9 mouse cellular contexts compared by ENCODE assay signal in the genomic region with DNA sequence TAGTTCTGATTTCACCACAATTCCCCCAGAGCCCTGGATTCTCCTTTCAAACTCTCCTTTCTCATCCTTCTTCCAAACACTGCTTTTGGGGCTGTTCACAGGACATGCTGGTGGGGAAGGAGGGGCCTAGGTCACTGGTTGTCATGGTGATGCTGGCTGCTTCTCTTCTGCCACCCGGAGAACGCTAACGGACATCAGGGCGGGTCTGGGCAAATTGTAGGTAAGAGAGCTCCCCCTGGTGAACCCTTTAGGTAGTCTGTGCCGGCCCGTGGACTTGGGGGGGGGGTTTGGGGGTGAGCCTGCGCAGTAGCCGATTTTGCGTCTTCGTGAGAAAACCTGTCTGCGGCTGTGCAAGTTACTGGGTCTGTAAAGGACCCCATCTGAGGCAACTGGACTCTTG. TPM values are rescaled to one million over a fixed set of nuclear protein-coding genes. Genes with fewer than 3 reads are reported as not detected.
DNase-seq lines count a peak whose midpoint lies in the region; ATAC-seq and TF ChIP-seq lines count a peak whose summit lies in the region.
"Had no signal": no experiment of that assay in that cellular context is flagged by ENCODE, and none has a peak within 500 bp of the region (broad histone marks: within the 10 kb centered on the region; RNA-seq: fewer than 3 reads in every experiment).

No protein-coding gene starts in this region.

- no peak overlapping the region; the same call in 1 of the 2 replicates for H3K27ac ChIP-seq in hindbrain, postnatal 0 days

- no peaks in the 10 kb centered on the region for H3K36me3 ChIP-seq in hindbrain, postnatal 0 days (ENCODE audit: insufficient read depth, low read length)

- H3K4me1 ChIP-seq in hindbrain, postnatal 0 days (ENCODE audit: insufficient read depth, low read length), result no peaks in the 10 kb centered on the region

- peak overlapping the region; percentile 66 for H3K4me2 ChIP-seq in hindbrain, postnatal 0 days (ENCODE audit: low read depth, low read length)

- WGBS in hindbrain, postnatal 0 days, result 20% methylated on average over 11 of the region's 11 CpGs

- TF ChIP-seq CTCF in hindbrain, postnatal 0 days (IDR thresholded peaks at IDR 0.05; ENCODE audit: low read depth), result peak; percentile 62

- ATAC-seq in hindbrain, postnatal 0 days, result peak; percentile 62

- DNase-seq in T-cell, adult 2 months (ENCODE audit: low spot score), result peak; percentile 71
- DNase-seq in cerebellum, postnatal 36 days, result peak; percentile 64 to 68
- peak; percentile 10 to 47 for DNase-seq in gastrocnemius, adult 8-10 months (ENCODE audit: low spot score in 2 of 2)
- peak; percentile 84 for DNase-seq in hindbrain, postnatal 0 days (ENCODE audit: low spot score)
- DNase-seq in left cerebral cortex, adult 8-10 months (ENCODE audit: low spot score in 2 of 2), result peak; percentile 31 to 70
- DNase-seq in lung, postnatal 4 days, result peak; percentile 70 to 76
- DNase-seq in right cerebral cortex, adult 2 months (ENCODE audit: low spot score in 2 of 2), result peak; percentile 53 to 60
- DNase-seq in yolk sac, embryonic 10.5 days (ENCODE audit: low spot score), result peak; percentile 43

- H3K4me3 ChIP-seq in hindbrain, postnatal 0 days (ENCODE audit: low read length), result peak overlapping the region; percentile 53
- H3K4me3 ChIP-seq: myocyte had no signal

- H3K27me3 ChIP-seq in hindbrain, postnatal 0 days (ENCODE audit: insufficient read depth, low read length), result no peaks in the 10 kb centered on the region

- H3K9ac ChIP-seq in hindbrain, postnatal 0 days (replicated peaks; ENCODE audit: low read length), result peak overlapping the region; percentile 37; the same call in 1 of the 2 replicates

- no peaks in the 10 kb centered on the region for H3K9me3 ChIP-seq in hindbrain, postnatal 0 days (ENCODE audit: low read length)

RNA-seq across cellular contexts. Expression of gene Pim2, which starts 1.8 kb away (rescaled TPM):
- 1 to 10 TPM; 1.1 to 3.3 (median 1.7) TPM for total RNA-seq in gastrocnemius, adult 8-10 months (2022)
- total RNA-seq in hindbrain, postnatal 0 days (2014; rRNA removed), result 13.9 and 18.3 TPM in 2 replicates
- polyA plus RNA-seq in hindbrain, postnatal 0 days (2015; fragmentation: Nextera tagmentation; extraction: Ambion mirVana), result 20.8 and 22.3 TPM in 2 replicates
- total RNA-seq in left cerebral cortex, adult 8-10 months (2022), result 10 to 100 TPM; 45.5 to 49.9 (median 46.2) TPM

RNA-seq across cellular contexts. Expression of gene Slc35a2, which starts 4.0 kb away (rescaled TPM):
- total RNA-seq in gastrocnemius, adult 8-10 months (2022), result 10 to 100 TPM in 2 of 4 experiments, 1 to 10 TPM in 2; 8.5 to 11.3 (median 10.2) TPM
- total RNA-seq in hindbrain, postnatal 0 days (2014; rRNA removed), result 38.0 and 61.0 TPM in 2 replicates
- polyA plus RNA-seq in hindbrain, postnatal 0 days (2015; fragmentation: Nextera tagmentation; extraction: Ambion mirVana), result 43.7 and 46.2 TPM in 2 replicates
- 10 to 100 TPM; 28.2 to 47.5 (median 42.3) TPM for total RNA-seq in left cerebral cortex, adult 8-10 months (2022)

RNA-seq across cellular contexts. Expression of gene Pqbp1, which starts 19.2 kb away (rescaled TPM):
- total RNA-seq in gastrocnemius, adult 8-10 months (2022), result 10 to 100 TPM; 17.3 to 20.6 (median 19.3) TPM
- total RNA-seq in hindbrain, postnatal 0 days (2014; rRNA removed), result 83.8 and 100 TPM in 2 replicates
- polyA plus RNA-seq in hindbrain, postnatal 0 days (2015; fragmentation: Nextera tagmentation; extraction: Ambion mirVana), result 200 and 201 TPM in 2 replicates
- 10 to 100 TPM; 79.2 to 89.9 (median 84.2) TPM for total RNA-seq in left cerebral cortex, adult 8-10 months (2022)

RNA-seq across cellular contexts. Expression of gene Timm17b, which starts 19.3 kb away (rescaled TPM):
- 10 to 100 TPM; 47.8 to 58.6 (median 53.9) TPM for total RNA-seq in gastrocnemius, adult 8-10 months (2022)
- total RNA-seq in hindbrain, postnatal 0 days (2014; rRNA removed), result 37.3 and 47.4 TPM in 2 replicates
- 125 and 133 TPM in 2 replicates for polyA plus RNA-seq in hindbrain, postnatal 0 days (2015; fragmentation: Nextera tagmentation; extraction: Ambion mirVana)
- 10 to 100 TPM; 22.9 to 33.3 (median 29.3) TPM for total RNA-seq in left cerebral cortex, adult 8-10 months (2022)

RNA-seq across cellular contexts. Expression of gene Gm10491, which starts 27.8 kb away (rescaled TPM):
- not detected for total RNA-seq in gastrocnemius, adult 8-10 months (2022)
- total RNA-seq in hindbrain, postnatal 0 days (2014; rRNA removed), result not detected in 2 replicates
- polyA plus RNA-seq in hindbrain, postnatal 0 days (2015; fragmentation: Nextera tagmentation; extraction: Ambion mirVana), result not detected in 2 replicates
- not detected for total RNA-seq in left cerebral cortex, adult 8-10 months (2022)
- polyA plus RNA-seq: myocyte had no signal

Comparison
In these comparisons a context has a peak if more than half of its experiments do, and no peak if none do; other contexts are left out.
1. DNase-seq: peak in every context shown above with its lines; median percentile 84 in hindbrain, postnatal 0 days; 73 in lung, postnatal 4 days; 71 in T-cell, adult 2 months; 66 in cerebellum, postnatal 36 days; 56 in right cerebral cortex, adult 2 months; 50 in left cerebral cortex, adult 8-10 months; 43 in yolk sac, embryonic 10.5 days; 28 in gastrocnemius, adult 8-10 months.